10 mouse cellular contexts compared by ENCODE assay signal in genomic region chr6:17876023-17876613, GRCm38 (mm10).
DNase-seq lines count a peak whose midpoint lies in the region; ATAC-seq lines count a peak whose summit lies in the region.
"Had no signal": no experiment of that assay in that cellular context is flagged by ENCODE, and none has a peak within 500 bp of the region (broad histone marks: within the 10 kb centered on the region; RNA-seq: fewer than 3 reads in every experiment).

No protein-coding gene starts in this region.

- intact Hi-C loops in left cerebral cortex, postnatal 14 days (cut with DNase I) = no loop called here

- H3K27ac ChIP-seq in forebrain, embryonic 13.5 days = 0 out of 2 replicates have a peak overlapping the region, but pooled peaks have one; percentile 33
- H3K27ac ChIP-seq in forebrain, embryonic 11.5 days (ENCODE audit: low read depth, low read length) = no peak overlapping the region

- H3K27me3 ChIP-seq in forebrain, embryonic 13.5 days = no peaks in the 10 kb centered on the region
- no peaks in the 10 kb centered on the region for H3K27me3 ChIP-seq in forebrain, embryonic 11.5 days (ENCODE audit: control insufficient read depth, insufficient read depth, low read length)

- no peak overlapping the region for H3K4me3 ChIP-seq in forebrain, embryonic 13.5 days
- no peak overlapping the region for H3K4me3 ChIP-seq in forebrain, embryonic 11.5 days (ENCODE audit: low read depth, low read length)
- H3K4me3 ChIP-seq: erythroblast, embryonic 14.5 days had no signal

- no peak for DNase-seq in forebrain, embryonic 11.5 days (ENCODE audit: low spot score)
- DNase-seq in layer of hippocampus, adult 9-10 months (ENCODE audit: low spot score) = peak; percentile 21
- no peak for DNase-seq in layer of hippocampus, postnatal 10 days (ENCODE audit: low spot score in 2 of 2)
- DNase-seq in NIH3T3 (ENCODE audit: low read depth) = peak; percentile 34
- peak; percentile 19 to 73 for DNase-seq in left cerebral cortex, postnatal 14 days (ENCODE audit: low spot score in 2 of 2)
- DNase-seq in urinary bladder, postnatal 36 days (ENCODE audit: low spot score in 2 of 2) = no peak
- no peak for DNase-seq in thymus, adult 18-20 months

- WGBS in forebrain, embryonic 13.5 days = 83% methylated on average over 3 of the region's 3 CpGs
- WGBS in forebrain, embryonic 11.5 days = 88% methylated on average over 3 of the region's 3 CpGs

- ATAC-seq in forebrain, embryonic 13.5 days = peak; percentile 65; the same call in 1 of the 2 replicates
- ATAC-seq in forebrain, embryonic 11.5 days (replicated peaks; ENCODE audit: low FRiP score) = no peak
- ATAC-seq: intestine, embryonic 16.5 days had no signal

- H3K9ac ChIP-seq in forebrain, embryonic 13.5 days = no peak overlapping the region
- no peak overlapping the region for H3K9ac ChIP-seq in forebrain, embryonic 11.5 days (ENCODE audit: low read length)

- H3K4me1 ChIP-seq in forebrain, embryonic 13.5 days = peaks cover 6% of the 10 kb centered on the region
- no peaks in the 10 kb centered on the region for H3K4me1 ChIP-seq in forebrain, embryonic 11.5 days (replicated peaks; ENCODE audit: control insufficient read depth, insufficient read depth, low read length)

- peaks cover 22% of the 10 kb centered on the region for H3K36me3 ChIP-seq in forebrain, embryonic 13.5 days (ENCODE audit: poor library complexity, severe bottlenecking)
- H3K36me3 ChIP-seq in forebrain, embryonic 11.5 days (ENCODE audit: control insufficient read depth, insufficient read depth, low read length) = no peaks in the 10 kb centered on the region

- no peaks in the 10 kb centered on the region for H3K9me3 ChIP-seq in forebrain, embryonic 13.5 days (replicated peaks)
- no peaks in the 10 kb centered on the region for H3K9me3 ChIP-seq in forebrain, embryonic 11.5 days (ENCODE audit: control insufficient read depth, low read length)

- H3K4me2 ChIP-seq in forebrain, embryonic 13.5 days = no peak overlapping the region
- no peak overlapping the region for H3K4me2 ChIP-seq in forebrain, embryonic 11.5 days (ENCODE audit: low read depth, low read length, severe bottlenecking)

Comparison
In these comparisons a context has a peak if more than half of its experiments do, and no peak if none do; other contexts are left out.
1. DNase-seq: peak in layer of hippocampus, adult 9-10 months (single experiment), NIH3T3 (single experiment) and left cerebral cortex, postnatal 14 days (2 of 2); none in forebrain, embryonic 11.5 days (single experiment), layer of hippocampus, postnatal 10 days (0 of 2), urinary bladder, postnatal 36 days (0 of 2) and thymus, adult 18-20 months (0 of 2).